In genomic region chr12:57204276-57204851, GRCm38 (mm10) we compare ENCODE assay signal across 26 mouse cellular contexts. TPM values are rescaled to one million over a fixed set of nuclear protein-coding genes. Genes with fewer than 3 reads are reported as not detected.
A peak's percentile ranks its signal among the peaks of the same experiment; 100 is the strongest.
DNase-seq lines count a peak whose midpoint lies in the region; ATAC-seq and TF ChIP-seq lines count a peak whose summit lies in the region.
"Had no signal": no experiment of that assay in that cellular context is flagged by ENCODE, and none has a peak within 500 bp of the region (broad histone marks: within the 10 kb centered on the region; RNA-seq: fewer than 3 reads in every experiment).

No protein-coding gene starts in this region.

- WGBS in kidney, embryonic 14.5 days = 87% methylated on average over 4 of the region's 4 CpGs
- 73% methylated on average over 4 of the region's 4 CpGs for WGBS in intestine, embryonic 15.5 days

- in situ Hi-C loops in CH12.LX (cut with MboI; ENCODE audit: low pct_ligation_motif_present, low pct_unique_long_range_greater_than_20kb, low sequenced_read_pairs) = no loop called here

- no peak overlapping the region for H3K27ac ChIP-seq in kidney, embryonic 14.5 days (ENCODE audit: low read depth, low read length)
- no peak overlapping the region for H3K27ac ChIP-seq in CH12.LX (ENCODE audit: insufficient read depth, low read depth)
- no peak overlapping the region for H3K27ac ChIP-seq in intestine, embryonic 15.5 days
- H3K27ac ChIP-seq: embryonic facial prominence, embryonic 13.5 days; embryonic facial prominence, embryonic 15.5 days; forebrain, embryonic 10.5 days; forebrain, embryonic 12.5 days had no signal

- H3K36me3 ChIP-seq in kidney, embryonic 14.5 days (ENCODE audit: control insufficient read depth, insufficient read depth, low read length) = no peaks in the 10 kb centered on the region
- H3K36me3 ChIP-seq in CH12.LX (replicated peaks in 1 of 2; ENCODE audit: control insufficient read depth in 1 of 2, insufficient read depth in 1 of 2, low read length in 1 of 2) = no peaks in the 10 kb centered on the region
- no peaks in the 10 kb centered on the region for H3K36me3 ChIP-seq in intestine, embryonic 15.5 days
- H3K36me3 ChIP-seq: embryonic facial prominence, embryonic 13.5 days; embryonic facial prominence, embryonic 15.5 days; forebrain, embryonic 10.5 days; forebrain, embryonic 12.5 days had no signal

- dilution Hi-C loops in CH12.LX (cut with MboI; ENCODE audit: extremely low pct_ligation_motif_present, extremely low pct_unique_long_range_greater_than_20kb, low sequenced_read_pairs) = no loop called here

- TF ChIP-seq RAD21 in CH12.LX (IDR thresholded peaks at IDR 0.05; ENCODE audit: low read depth, low read length) = no peak

- H3K9me3 ChIP-seq in kidney, embryonic 14.5 days (ENCODE audit: control insufficient read depth, low read length) = no peaks in the 10 kb centered on the region
- H3K9me3 ChIP-seq in CH12.LX (replicated peaks; ENCODE audit: low read length) = no peaks in the 10 kb centered on the region
- no peaks in the 10 kb centered on the region for H3K9me3 ChIP-seq in intestine, embryonic 15.5 days
- H3K9me3 ChIP-seq: embryonic facial prominence, embryonic 13.5 days; embryonic facial prominence, embryonic 15.5 days; forebrain, embryonic 10.5 days; forebrain, embryonic 12.5 days had no signal

- TF ChIP-seq EP300 in CH12.LX (IDR thresholded peaks at IDR 0.05; ENCODE audit: low read length) = no peak

- H3K79me2 ChIP-seq in CH12.LX (replicated peaks; ENCODE audit: control insufficient read depth, extremely low read depth, insufficient read depth, poor library complexity, severe bottlenecking) = no peaks in the 10 kb centered on the region

- H3K9ac ChIP-seq in kidney, embryonic 14.5 days (ENCODE audit: low read depth, low read length) = no peak overlapping the region
- H3K9ac ChIP-seq in CH12.LX (ENCODE audit: insufficient read depth, low read depth) = no peak overlapping the region
- H3K9ac ChIP-seq in intestine, embryonic 15.5 days = no peak overlapping the region
- H3K9ac ChIP-seq: embryonic facial prominence, embryonic 13.5 days; embryonic facial prominence, embryonic 15.5 days; forebrain, embryonic 12.5 days had no signal

- no peaks in the 10 kb centered on the region for H3K27me3 ChIP-seq in kidney, embryonic 14.5 days (ENCODE audit: control insufficient read depth, insufficient read depth, low read length)
- H3K27me3 ChIP-seq in CH12.LX (replicated peaks) = no peaks in the 10 kb centered on the region
- H3K27me3 ChIP-seq in intestine, embryonic 15.5 days (replicated peaks) = no peaks in the 10 kb centered on the region
- H3K27me3 ChIP-seq: embryonic facial prominence, embryonic 13.5 days; embryonic facial prominence, embryonic 15.5 days; forebrain, embryonic 12.5 days had no signal

- no peaks in the 10 kb centered on the region for H3K4me1 ChIP-seq in kidney, embryonic 14.5 days (ENCODE audit: control insufficient read depth, insufficient read depth, low read length)
- H3K4me1 ChIP-seq in CH12.LX (ENCODE audit: control insufficient read depth in 1 of 2, insufficient read depth in 2 of 2) = no peaks in the 10 kb centered on the region
- H3K4me1 ChIP-seq in intestine, embryonic 15.5 days (replicated peaks) = no peaks in the 10 kb centered on the region
- H3K4me1 ChIP-seq: embryonic facial prominence, embryonic 13.5 days; embryonic facial prominence, embryonic 15.5 days; forebrain, embryonic 10.5 days; forebrain, embryonic 12.5 days had no signal

- H3K4me2 ChIP-seq in kidney, embryonic 14.5 days (replicated peaks; ENCODE audit: low read depth, low read length) = no peak overlapping the region
- H3K4me2 ChIP-seq in CH12.LX (ENCODE audit: insufficient read depth, low read depth, poor library complexity, severe bottlenecking) = no peak overlapping the region
- H3K4me2 ChIP-seq in intestine, embryonic 15.5 days (replicated peaks) = no peak overlapping the region
- H3K4me2 ChIP-seq: embryonic facial prominence, embryonic 13.5 days; embryonic facial prominence, embryonic 15.5 days; forebrain, embryonic 12.5 days had no signal

- no peak for TF ChIP-seq POLR2A in CH12.LX (IDR thresholded peaks at IDR 0.05; ENCODE audit: low read depth, low read length)

- ATAC-seq in kidney, embryonic 14.5 days (ENCODE audit: low FRiP score, low TSS enrichment) = no peak
- ATAC-seq in inflammation-experienced regulatory T-cells, adult 6 months = peak; percentile 27
- ATAC-seq in intestine, embryonic 15.5 days = no peak
- ATAC-seq: activated CD4-positive, CD25-positive, alpha-beta regulatory T cell, adult 4 months; forebrain, embryonic 14.5 days; forebrain, embryonic 16.5 days; Patski had no signal

- H3K4me3 ChIP-seq in kidney, embryonic 14.5 days (ENCODE audit: low read length) = no peak overlapping the region
- H3K4me3 ChIP-seq in CH12.LX (replicated peaks in 1 of 3; ENCODE audit: low read depth in 2 of 3, low read length in 2 of 3, poor library complexity in 1 of 3) = no peak overlapping the region
- H3K4me3 ChIP-seq in intestine, embryonic 15.5 days (replicated peaks) = no peak overlapping the region
- H3K4me3 ChIP-seq: embryonic facial prominence, embryonic 13.5 days; embryonic facial prominence, embryonic 15.5 days; erythroblast, embryonic 14.5 days; forebrain, embryonic 10.5 days; forebrain, embryonic 12.5 days had no signal

- no peak for TF ChIP-seq CTCF in CH12.LX (conservative IDR thresholded peaks at IDR 0.05 in 1 of 2, IDR thresholded peaks at IDR 0.05 in 1 of 2; ENCODE audit: low read depth in 2 of 2, low read length in 2 of 2)

- DNase-seq in kidney, adult 9 months = peak; percentile 60
- no peak for DNase-seq in CH12.LX (ENCODE audit: extremely low read depth)
- no peak for DNase-seq in lung, adult 18-20 months
- DNase-seq in cerebellum, adult 11 months = no peak
- DNase-seq: adrenal gland, adult 8-10 months; adrenal gland, postnatal 14 days; adrenal gland, postnatal 36 days; cerebellum, adult 18-20 months; cerebellum, adult 8-10 months; cerebellum, adult 9-11 months; cerebellum, postnatal 14 days; cerebellum, postnatal 36 days; embryo, embryonic 11 days had no signal

TF ChIP-seq in CH12.LX, 34 proteins besides CTCF, POLR2A, EP300 and RAD21:
- TF ChIP-seq USF2 (conservative IDR thresholded peaks at IDR 0.05; ENCODE audit: low read depth, low read length) = no peak
- TF ChIP-seq ETS1 (conservative IDR thresholded peaks at IDR 0.05; ENCODE audit: low read depth, low read length) = peak; percentile 81

RNA-seq across cellular contexts. Expression of gene Slc25a21, which starts 7.1 kb away (rescaled TPM):
- polyA plus RNA-seq in kidney, embryonic 14.5 days (2014; fragmentation: Nextera tagmentation; extraction: Ambion mirVana) = 1.5 and 2.8 TPM in 2 replicates
- total RNA-seq in CH12.LX (2012; rRNA removed) = not detected in 2 replicates
- total RNA-seq in CH12.LX (2014; rRNA removed) = not detected in 2 replicates
- not detected in 2 replicates for polyA plus RNA-seq in CH12.LX (2012; ENCODE audit: insufficient read length, low read depth)
- polyA plus RNA-seq in inflammation-experienced regulatory T-cells, adult 6 months (2017; shearing (Covaris generic)) = not detected
- polyA plus RNA-seq in intestine, embryonic 15.5 days (2015; fragmentation: Nextera tagmentation; extraction: Ambion mirVana) = 0.23 and 0.66 TPM in 2 replicates
- polyA plus RNA-seq: activated CD4-positive, CD25-positive, alpha-beta regulatory T cell, adult 4 months; C2C12; forebrain, embryonic 14.5 days; forebrain, embryonic 16.5 days had no signal

RNA-seq across cellular contexts. Expression of gene Prps1l3, which starts 25.8 kb away (rescaled TPM):
- polyA plus RNA-seq in kidney, embryonic 14.5 days (2014; fragmentation: Nextera tagmentation; extraction: Ambion mirVana) = 59.4 and 97.0 TPM in 2 replicates
- total RNA-seq in CH12.LX (2012; rRNA removed) (91.2 and 112 TPM in 2 replicates), CH12.LX (2014; rRNA removed) (163 and 184 TPM in 2 replicates)
- 84.0 and 92.3 TPM in 2 replicates for polyA plus RNA-seq in CH12.LX (2012; ENCODE audit: insufficient read length, low read depth)
- 10 to 100 TPM; 55.6 to 67.5 (median 59.2) TPM for polyA plus RNA-seq in inflammation-experienced regulatory T-cells, adult 6 months (2017; shearing (Covaris generic))
- 59.2 and 63.0 TPM in 2 replicates for polyA plus RNA-seq in intestine, embryonic 15.5 days (2015; fragmentation: Nextera tagmentation; extraction: Ambion mirVana)

RNA-seq across cellular contexts. Expression of gene Mipol1, which starts 25.9 kb away (rescaled TPM):
- 11.3 and 13.2 TPM in 2 replicates for polyA plus RNA-seq in kidney, embryonic 14.5 days (2014; fragmentation: Nextera tagmentation; extraction: Ambion mirVana)
- total RNA-seq in CH12.LX (2012; rRNA removed) (6.0 and 6.4 TPM in 2 replicates), CH12.LX (2014; rRNA removed) (8.9 and 10.4 TPM in 2 replicates)
- polyA plus RNA-seq in CH12.LX (2012; ENCODE audit: insufficient read length, low read depth) = 6.6 TPM in 2 replicates
- polyA plus RNA-seq in inflammation-experienced regulatory T-cells, adult 6 months (2017; shearing (Covaris generic)) = 10 to 100 TPM in 2 of 3 experiments, 1 to 10 TPM in 1; 6.7 to 17.1 (median 13.9) TPM
- 8.8 and 10.1 TPM in 2 replicates for polyA plus RNA-seq in intestine, embryonic 15.5 days (2015; fragmentation: Nextera tagmentation; extraction: Ambion mirVana)
